Mouse (Mus musculus) testis, adult 2 months (tissue): ENCODE data around the gene Arid1b.

Experiments used
- CTCF ChIP-seq: fragments of 200-500 bp; IDR thresholded peaks from 2 replicates; pipeline ENCODE4 v1.5.1; 2012; ENCODE audit warnings: low read depth, mild to moderate bottlenecking, inconsistent platforms, low read length, moderate library complexity; ENCODE audit not compliant: control insufficient read depth, insufficient read depth, insufficient replicate concordance
- POLR2A ChIP-seq: fragments of 200-500 bp; IDR thresholded peaks from 2 replicates; pipeline ENCODE4 v1.6.1; 2012; ENCODE audit warnings: low read depth, mild to moderate bottlenecking, inconsistent platforms, low read length, moderate library complexity; ENCODE audit not compliant: control insufficient read depth

DNA sequence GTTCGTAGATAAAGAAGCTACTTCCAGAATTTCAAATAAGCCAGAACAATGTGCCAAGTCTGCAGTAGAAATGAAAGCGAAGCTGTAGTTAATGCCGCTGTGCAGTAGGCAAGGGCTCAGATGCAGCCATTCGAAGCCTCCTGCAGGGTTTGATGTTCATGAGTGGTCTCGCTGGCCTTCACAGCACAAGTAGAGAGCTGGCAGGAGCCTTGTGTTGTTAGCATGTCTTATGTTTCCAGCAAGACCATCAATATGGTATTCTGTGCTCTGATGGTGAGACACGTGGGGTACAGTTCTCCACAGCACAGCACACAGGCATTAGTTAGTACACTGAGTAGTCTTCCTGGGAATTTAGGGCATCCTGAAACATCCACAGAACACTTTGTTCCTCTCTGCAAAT, 111.6 kb downstream of the Arid1b start:
- TF ChIP-seq POLR2A, result no peak
- no peak for TF ChIP-seq CTCF
